Mouse (Mus musculus) liver, embryonic 14.5 days (tissue): ENCODE measurements around the gene Lrrc32. TPM values are rescaled to one million over a fixed set of nuclear protein-coding genes. Genes with fewer than 3 reads are reported as not detected.

Experiments used
- ATAC-seq: fragments of 200-750 bp; cut with Nextera tagmentation; 2 replicates; pipeline ENCODE4 v1.8.0; 2017; ENCODE audit warnings: moderate number of reproducible peaks, mild to moderate bottlenecking, moderate library complexity; ENCODE audit not compliant: insufficient read depth
- DNase-seq, 3 experiments: peaks; one replicate each; pipeline ENCODE4 v3.0.0-alpha.2; 2012 to 2013; ENCODE audit warnings: low read depth in 3 of 3, low spot score in 3 of 3
- H3K27ac ChIP-seq: fragments of 300-500 bp; sonication (generic); 2 replicates; pipeline ENCODE4 v1.5.1; 2014; ENCODE audit warnings: moderate library complexity, mild to moderate bottlenecking, control low read depth, inconsistent platforms
- H3K27me3 ChIP-seq: fragments of 300-500 bp; sonication (generic); 2 replicates; pipeline ENCODE4 v1.6.1; 2014; ENCODE audit warnings: mild to moderate bottlenecking, low read length, moderate library complexity; ENCODE audit not compliant: control insufficient read depth, insufficient read depth
- H3K36me3 ChIP-seq: fragments of 300-500 bp; sonication (generic); replicated peaks from 2 replicates; pipeline ENCODE4 v1.6.1; 2014; ENCODE audit warnings: low read depth; ENCODE audit not compliant: control insufficient read depth, insufficient read depth
- H3K4me1 ChIP-seq, 2 experiments: fragments of 200-500 bp in 1 of 2; fragments of 300-500 bp in 1 of 2; sonication (generic) in 1 of 2; replicated peaks; 2 replicates each; pipeline ENCODE4 v1.6.1; 2012 to 2014; ENCODE audit warnings: antibody characterized with exemption in 1 of 2, inconsistent platforms in 1 of 2, low read length in 1 of 2; ENCODE audit not compliant: control insufficient read depth in 2 of 2, insufficient read depth in 2 of 2
- H3K4me2 ChIP-seq: fragments of 300-500 bp; sonication (generic); 2 replicates; pipeline ENCODE4 v1.6.1; 2014; ENCODE audit warnings: low read depth, mild to moderate bottlenecking, control low read depth, moderate library complexity
- H3K4me3 ChIP-seq, 2 experiments: fragments of 200-500 bp in 1 of 2; fragments of 300-500 bp in 1 of 2; sonication (generic) in 1 of 2; 2 replicates each; pipeline ENCODE4 v1.5.1; 2012 to 2014; ENCODE audit warnings: low read depth in 2 of 2, low read length in 2 of 2, mild to moderate bottlenecking in 2 of 2, control low read depth in 1 of 2, inconsistent platforms in 1 of 2, moderate library complexity in 1 of 2; ENCODE audit not compliant: insufficient read depth in 1 of 2
- H3K9ac ChIP-seq: fragments of 300-500 bp; sonication (generic); replicated peaks from 2 replicates; pipeline ENCODE4 v1.6.1; 2014; ENCODE audit warnings: mild to moderate bottlenecking, control low read depth, moderate library complexity
- H3K9me3 ChIP-seq: fragments of 300-500 bp; sonication (generic); 2 replicates; pipeline ENCODE4 v1.6.1; 2016; ENCODE audit warnings: low read length, mixed read lengths; ENCODE audit not compliant: control insufficient read depth
- CTCF ChIP-seq: IDR thresholded peaks from 2 replicates; pipeline ENCODE4 v1.5.1; 2016; ENCODE audit warnings: antibody characterized with exemption, low read depth, control low read depth
- EP300 ChIP-seq: IDR thresholded peaks from 2 replicates; pipeline ENCODE4 v1.6.1; 2016; ENCODE audit warnings: antibody characterized with exemption, low read depth
- WGBS: fragments of 180-500 bp; shearing (Covaris S2); extraction: QIAGEN DNeasy Blood & Tissue Kit; methylation state at CpG from one replicate; pipeline ENCODE4 v1.1.7; 2014; ENCODE audit not compliant: insufficient replicate concordance; 5-methylcytosine and 5-hydroxymethylcytosine counted together
- polyA plus RNA-seq, 2 experiments: library from polyadenylated mRNA; depleted of rRNA in 1 of 2; stranded (reverse) in 1 of 2; unstranded in 1 of 2; fragments of >200 nt; fragmentation: Nextera tagmentation in 1 of 2; extraction: Ambion mirVana in 1 of 2; gene quantifications; 2 replicates each; pipeline versions ENCODE4 v1.2.1 to v1.2.3; 2012 to 2014

Gene Lrrc32
- polyA plus RNA-seq, 2 experiments, result 3.6 to 4.7 TPM

DNA sequence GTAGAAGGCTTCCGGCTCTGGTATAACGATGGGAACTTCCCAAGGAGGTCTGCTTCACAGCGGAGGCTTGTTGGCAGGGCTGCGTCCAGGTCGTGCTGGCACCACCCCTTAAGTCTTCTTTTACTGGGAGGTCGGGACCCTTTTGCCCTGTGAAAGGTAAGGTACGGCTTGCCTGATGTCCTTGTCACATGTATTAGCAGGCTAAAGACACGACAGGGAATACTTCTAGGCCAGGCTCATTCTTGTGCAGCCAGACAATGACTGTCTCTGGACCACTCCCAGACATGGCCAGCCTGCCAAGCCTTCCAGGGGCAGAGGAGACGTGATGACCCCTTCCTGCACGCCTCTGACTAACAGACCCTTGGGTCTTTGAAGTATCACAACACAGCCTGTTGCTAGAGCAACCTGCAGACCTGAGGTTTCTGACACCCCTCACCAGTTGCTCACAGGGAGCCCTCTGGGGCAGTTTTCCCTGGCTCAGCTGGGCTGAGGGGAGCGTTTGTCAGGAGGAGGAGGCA is 54.8 kb downstream of the Lrrc32 start:
- H3K4me1 ChIP-seq, result 0 out of 4 replicates have a peak, but pooled peaks cover 0 to 2% of the 10 kb centered on the region in 2 experiments
- TF ChIP-seq CTCF, result no peak
- no peak for TF ChIP-seq EP300
- no peak overlapping the region for H3K27ac ChIP-seq
- ATAC-seq (no peak), DNase-seq (no peak)
- H3K36me3 ChIP-seq, result no peaks in the 10 kb centered on the region
- no peaks in the 10 kb centered on the region for H3K27me3 ChIP-seq
- H3K4me3 ChIP-seq, result no peak overlapping the region
- H3K4me2 ChIP-seq, result no peak overlapping the region
- WGBS, result 59% methylated on average over 11 of the region's 11 CpGs
- no peaks in the 10 kb centered on the region for H3K9me3 ChIP-seq
- H3K9ac ChIP-seq, result no peak overlapping the region

DNA sequence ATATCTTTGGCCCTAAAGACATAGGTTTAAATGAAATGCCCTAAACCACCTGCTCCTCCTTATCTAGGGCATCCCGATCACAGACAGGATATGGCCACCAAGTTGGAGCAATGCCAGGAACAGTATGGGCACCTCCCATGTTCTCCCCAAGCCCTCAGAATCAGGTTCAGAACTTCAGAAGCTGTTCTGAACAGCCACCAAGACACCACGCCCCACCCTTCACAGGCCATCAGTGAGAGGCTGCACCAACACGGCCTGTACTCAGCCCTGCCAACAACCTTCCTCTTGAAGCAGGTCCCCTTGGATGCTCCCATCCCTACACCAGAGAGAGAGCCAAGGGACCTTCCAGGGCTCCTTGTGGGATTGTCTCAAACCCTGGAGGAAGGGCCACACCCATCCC is 55.5 kb downstream of the Lrrc32 start:
- no peaks in the 10 kb centered on the region for H3K27me3 ChIP-seq
- no peak overlapping the region for H3K27ac ChIP-seq
- H3K9ac ChIP-seq, result no peak overlapping the region
- no peak for ATAC-seq
- H3K4me2 ChIP-seq, result no peak overlapping the region
- 0 out of 4 replicates have a peak, but pooled peaks cover 0 to 2% of the 10 kb centered on the region in 2 experiments for H3K4me1 ChIP-seq
- no peak for DNase-seq
- TF ChIP-seq CTCF, result no peak
- no peaks in the 10 kb centered on the region for H3K9me3 ChIP-seq
- no peaks in the 10 kb centered on the region for H3K36me3 ChIP-seq
- H3K4me3 ChIP-seq, result no peak overlapping the region
- WGBS, result 43% methylated on average over 3 of the region's 3 CpGs

DNA sequence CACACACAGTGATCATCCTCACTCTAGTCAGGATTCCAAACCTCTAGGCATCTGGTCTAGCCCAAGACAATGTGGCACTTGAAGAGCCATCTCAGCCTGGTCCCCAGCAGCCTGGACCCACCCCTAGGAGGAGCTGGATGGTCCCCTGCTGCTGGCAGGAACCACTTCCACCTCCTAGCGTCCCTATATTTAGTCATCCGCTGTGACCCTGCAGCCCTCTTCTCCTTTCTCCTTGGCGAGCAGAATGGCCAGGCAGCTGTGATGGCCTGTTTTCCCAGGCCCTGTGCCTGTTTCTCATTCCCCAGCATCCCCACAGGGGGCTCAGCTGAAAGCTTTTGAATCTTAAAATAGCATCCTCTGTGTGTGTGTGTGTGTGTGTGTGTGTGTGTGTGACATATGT is 59.8 kb downstream of the Lrrc32 start:
- H3K9ac ChIP-seq, result no peak overlapping the region
- WGBS, result 34% methylated on average over 3 of the region's 3 CpGs
- ATAC-seq (no peak), DNase-seq (no peak)
- no peaks in the 10 kb centered on the region for H3K36me3 ChIP-seq
- TF ChIP-seq CTCF (no peak), EP300 (no peak)
- H3K4me3 ChIP-seq, result no peak overlapping the region
- H3K4me1 ChIP-seq, result peaks cover 0 to 4% of the 10 kb centered on the region in 2 experiments; a peak in 1 of 4 replicates
- no peak overlapping the region for H3K4me2 ChIP-seq
- no peaks in the 10 kb centered on the region for H3K27me3 ChIP-seq
- no peak overlapping the region for H3K27ac ChIP-seq
- H3K9me3 ChIP-seq, result no peaks in the 10 kb centered on the region

DNA sequence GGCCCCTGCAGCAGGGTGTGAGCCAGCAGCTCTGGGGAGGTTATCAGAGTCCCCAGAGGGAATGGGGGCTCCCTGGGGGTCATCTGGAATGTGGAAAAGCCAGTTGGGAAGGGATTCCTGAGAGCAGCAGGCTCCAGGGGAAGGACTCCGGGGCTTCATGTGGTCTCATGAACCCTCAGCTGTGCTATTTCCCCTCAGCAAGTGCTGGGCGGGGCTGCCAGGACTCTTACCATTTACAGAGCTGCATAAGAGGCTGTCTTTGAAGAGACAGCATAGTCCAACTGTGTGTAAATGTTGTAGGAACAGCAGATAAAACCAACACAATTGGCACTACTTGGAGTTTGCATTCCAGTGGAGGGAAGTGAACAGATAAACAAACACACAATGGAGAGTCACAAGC is 61.5 kb downstream of the Lrrc32 start:
- DNase-seq (no peak), ATAC-seq (no peak)
- TF ChIP-seq CTCF, result no peak
- TF ChIP-seq EP300, result no peak
- no peaks in the 10 kb centered on the region for H3K36me3 ChIP-seq
- H3K27me3 ChIP-seq, result no peaks in the 10 kb centered on the region
- H3K9ac ChIP-seq, result no peak overlapping the region
- H3K4me1 ChIP-seq, result peaks cover 0 to 3% of the 10 kb centered on the region in 2 experiments; a peak in 1 of 4 replicates
- WGBS, result 13% methylated on average over 2 of the region's 2 CpGs
- H3K4me2 ChIP-seq, result no peak overlapping the region
- no peaks in the 10 kb centered on the region for H3K9me3 ChIP-seq
- no peak overlapping the region for H3K4me3 ChIP-seq
- H3K27ac ChIP-seq, result no peak overlapping the region

DNA sequence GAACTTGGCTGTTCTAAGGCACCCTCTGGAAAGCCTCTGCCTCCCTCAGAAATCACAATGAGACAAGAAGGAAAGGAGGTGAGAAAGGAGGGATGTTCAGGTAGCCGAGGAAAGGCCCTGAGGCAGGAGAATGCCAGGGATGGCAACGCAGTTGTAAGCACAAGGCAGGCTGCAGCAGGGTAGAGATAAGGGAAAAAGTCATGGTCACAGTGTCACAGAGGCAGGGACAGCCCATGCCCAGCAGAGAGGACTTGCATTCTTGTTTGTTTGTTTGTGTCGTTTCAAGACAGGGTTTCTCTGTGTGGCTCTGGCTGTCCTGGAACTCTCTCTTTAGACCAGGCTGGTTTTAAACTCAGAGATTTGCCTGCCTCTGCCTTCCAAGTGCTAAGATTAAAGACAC is 62.0 kb downstream of the Lrrc32 start:
- Histone ChIP-seq H3K4me1 (peaks cover 0 to 3% of the 10 kb centered on the region in 2 experiments; a peak in 1 of 4 replicates), H3K36me3 (no peaks in the 10 kb centered on the region), H3K4me3 (no peak overlapping the region), H3K4me2 (no peak overlapping the region), H3K27me3 (no peaks in the 10 kb centered on the region), H3K9ac (no peak overlapping the region), H3K9me3 (no peaks in the 10 kb centered on the region), H3K27ac (no peak overlapping the region)
- 30% methylated on average over 3 of the region's 3 CpGs for WGBS
- TF ChIP-seq EP300 (no peak), CTCF (no peak)
- DNase-seq (no peak), ATAC-seq (no peak)

Other genes starting within 250 kb of the Lrrc32 start
- 7.5 and 13.8 TPM in 2 replicates for gene Acer3, start 168.1 kb upstream of the Lrrc32 start, polyA plus RNA-seq (2012; rRNA removed)
- gene Acer3, start 168.1 kb upstream of the Lrrc32 start, polyA plus RNA-seq (2014; fragmentation: Nextera tagmentation; extraction: Ambion mirVana), result 24.0 and 26.5 TPM in 2 replicates
- 1.9 and 2.1 TPM in 2 replicates for gene Tsku, start 128.0 kb upstream of the Lrrc32 start, polyA plus RNA-seq (2012; rRNA removed)
- 1.7 and 1.9 TPM in 2 replicates for gene Tsku, start 128.0 kb upstream of the Lrrc32 start, polyA plus RNA-seq (2014; fragmentation: Nextera tagmentation; extraction: Ambion mirVana)
- gene Gucy2d, start 48.9 kb upstream of the Lrrc32 start, polyA plus RNA-seq (2012; rRNA removed), result not detected in 2 replicates
- not detected in 2 replicates for gene Gucy2d, start 48.9 kb upstream of the Lrrc32 start, polyA plus RNA-seq (2014; fragmentation: Nextera tagmentation; extraction: Ambion mirVana)
- gene Emsy, start 167.5 kb downstream of the Lrrc32 start, polyA plus RNA-seq (2012; rRNA removed), result 8.0 and 8.6 TPM in 2 replicates
- gene Emsy, start 167.5 kb downstream of the Lrrc32 start, polyA plus RNA-seq (2014; fragmentation: Nextera tagmentation; extraction: Ambion mirVana), result 7.5 and 8.0 TPM in 2 replicates
- gene Thap12, start 213.8 kb downstream of the Lrrc32 start, polyA plus RNA-seq (2012; rRNA removed), result 5.4 and 9.5 TPM in 2 replicates
- gene Thap12, start 213.8 kb downstream of the Lrrc32 start, polyA plus RNA-seq (2014; fragmentation: Nextera tagmentation; extraction: Ambion mirVana), result 13.6 and 13.8 TPM in 2 replicates